Mouse (Mus musculus) fibroblast of lung, adult 2 months (primary cell): Measurements from ENCODE around the gene Slco2a1.

Experiments used
- DNase-seq: peaks from one replicate; pipeline ENCODE4 v3.0.0-alpha.2; 2011; ENCODE audit warnings: low read depth

The Slco2a1 gene

GRCm38 (mm10) chr9:103086736-103087135 lies 98.2 kb downstream of the Slco2a1 start:
- DNase-seq, result no peak

- DNase-seq, result no peak
Measured at GRCm38 (mm10) chr9:103087301-103087700, 98.8 kb downstream of the Slco2a1 start.

GRCm38 (mm10) chr9:103088661-103089060 lies 100.1 kb downstream of the Slco2a1 start:
- no peak for DNase-seq

GRCm38 (mm10) chr9:103090116-103090875 lies 101.8 kb downstream of the Slco2a1 start:
- DNase-seq, result no peak

- DNase-seq, result no peak
Measured at GRCm38 (mm10) chr9:103091039-103091883, 102.7 kb downstream of the Slco2a1 start.

GRCm38 (mm10) chr9:103092248-103092647 lies 103.7 kb downstream of the Slco2a1 start:
- DNase-seq, result peak; percentile 36

- DNase-seq, result no peak
Measured at GRCm38 (mm10) chr9:103093681-103094080, 105.2 kb downstream of the Slco2a1 start.

GRCm38 (mm10) chr9:103108341-103108798 lies 119.9 kb downstream of the Slco2a1 start:
- peak; percentile 53 for DNase-seq

- no peak for DNase-seq
Measured at GRCm38 (mm10) chr9:103108943-103109670, 120.6 kb downstream of the Slco2a1 start.

- no peak for DNase-seq
Measured at GRCm38 (mm10) chr9:103109911-103110310, 121.4 kb downstream of the Slco2a1 start.

- no peak for DNase-seq
Measured at GRCm38 (mm10) chr9:103110727-103111501, 122.4 kb downstream of the Slco2a1 start.

- DNase-seq, result no peak
Measured at GRCm38 (mm10) chr9:103111621-103112470, 123.3 kb downstream of the Slco2a1 start, which contains the start of gene Rab6b. TSS of gene Rab6b (plus strand) at chr9:103111787.

GRCm38 (mm10) chr9:103112471-103113271 lies 124.2 kb downstream of the Slco2a1 start:
- DNase-seq, result no peak

- no peak for DNase-seq
Measured at GRCm38 (mm10) chr9:103113351-103113750, 124.8 kb downstream of the Slco2a1 start.

GRCm38 (mm10) chr9:103114326-103114725 lies 125.8 kb downstream of the Slco2a1 start:
- no peak for DNase-seq

- DNase-seq, result no peak
Measured at GRCm38 (mm10) chr9:103114901-103115300, 126.4 kb downstream of the Slco2a1 start.

GRCm38 (mm10) chr9:103116941-103117340 lies 128.4 kb downstream of the Slco2a1 start:
- DNase-seq, result no peak

- no peak for DNase-seq
Measured at GRCm38 (mm10) chr9:103117495-103117894, 129.0 kb downstream of the Slco2a1 start.

GRCm38 (mm10) chr9:103117951-103118350 lies 129.4 kb downstream of the Slco2a1 start:
- DNase-seq, result no peak
